ENCODE assay signal across 10 mouse cellular contexts in the genomic region with DNA sequence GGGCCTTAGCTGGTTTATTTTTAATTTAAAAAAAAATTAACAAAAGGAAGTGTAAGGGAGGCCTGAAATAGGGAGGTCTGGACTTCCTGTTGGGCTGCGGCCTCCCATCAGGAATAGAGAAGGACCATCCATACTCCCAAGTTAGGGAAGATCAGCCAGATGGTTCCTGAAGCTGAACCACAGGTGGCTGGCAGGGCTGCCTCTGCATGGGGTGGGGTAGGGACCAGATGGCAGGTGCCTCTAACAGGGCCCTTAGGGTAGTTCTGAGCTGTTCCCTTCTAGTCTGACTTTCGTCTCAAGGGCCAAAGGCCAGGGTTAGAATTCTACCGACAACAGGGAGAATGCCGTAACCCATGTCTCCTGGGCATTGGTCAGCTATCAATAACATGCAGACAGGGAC. TPM values are rescaled to one million over a fixed set of nuclear protein-coding genes. Genes with fewer than 3 reads are reported as not detected.
DNase-seq lines count a peak whose midpoint lies in the region; ATAC-seq and TF ChIP-seq lines count a peak whose summit lies in the region.
"Had no signal": no experiment of that assay in that cellular context is flagged by ENCODE, and none has a peak within 500 bp of the region (broad histone marks: within the 10 kb centered on the region; RNA-seq: fewer than 3 reads in every experiment).

No protein-coding gene starts in this region.

- no peak for TF ChIP-seq EP300 in heart, postnatal 0 days (IDR thresholded peaks at IDR 0.05; ENCODE audit: low read depth)

- TF ChIP-seq CTCF in heart, postnatal 0 days (IDR thresholded peaks at IDR 0.05; ENCODE audit: low read depth), result no peak

- H3K9ac ChIP-seq in kidney, embryonic 16.5 days (replicated peaks; ENCODE audit: low read length), result no peak overlapping the region
- 0 out of 2 replicates have a peak overlapping the region, but pooled peaks have one; percentile 5 for H3K9ac ChIP-seq in heart, postnatal 0 days (replicated peaks; ENCODE audit: low read depth, low read length)
- peak overlapping the region; percentile 11; the same call in 1 of the 2 replicates for H3K9ac ChIP-seq in midbrain, embryonic 16.5 days (ENCODE audit: low read depth, low read length)

- no peaks in the 10 kb centered on the region for H3K9me3 ChIP-seq in kidney, embryonic 16.5 days (ENCODE audit: low read length)
- no peaks in the 10 kb centered on the region for H3K9me3 ChIP-seq in heart, postnatal 0 days (replicated peaks; ENCODE audit: control insufficient read depth, low read length)
- H3K9me3 ChIP-seq in midbrain, embryonic 16.5 days (replicated peaks; ENCODE audit: control insufficient read depth, low read length, poor library complexity, severe bottlenecking), result no peaks in the 10 kb centered on the region

- WGBS in kidney, embryonic 16.5 days, result 79% methylated on average over 4 of the region's 4 CpGs
- 70% methylated on average over 4 of the region's 4 CpGs for WGBS in heart, postnatal 0 days
- WGBS in midbrain, embryonic 16.5 days, result 70% methylated on average over 4 of the region's 4 CpGs

- peaks cover 28% of the 10 kb centered on the region for H3K4me1 ChIP-seq in kidney, embryonic 16.5 days (ENCODE audit: insufficient read depth, low read length)
- peaks cover 26% of the 10 kb centered on the region for H3K4me1 ChIP-seq in heart, postnatal 0 days (ENCODE audit: control insufficient read depth, insufficient read depth)
- peaks cover 9% of the 10 kb centered on the region for H3K4me1 ChIP-seq in midbrain, embryonic 16.5 days (ENCODE audit: control insufficient read depth, insufficient read depth, low read length)

- H3K27me3 ChIP-seq in kidney, embryonic 16.5 days (ENCODE audit: insufficient read depth, low read length), result peaks cover 2% of the 10 kb centered on the region; the same call in 1 of the 2 replicates
- H3K27me3 ChIP-seq in heart, postnatal 0 days (ENCODE audit: control insufficient read depth, insufficient read depth, low read length), result no peaks in the 10 kb centered on the region
- peaks cover 10% of the 10 kb centered on the region for H3K27me3 ChIP-seq in midbrain, embryonic 16.5 days (ENCODE audit: control insufficient read depth, insufficient read depth, low read depth, low read length)
- H3K27me3 ChIP-seq: Patski had no signal

- H3K36me3 ChIP-seq in kidney, embryonic 16.5 days (ENCODE audit: insufficient read depth, low read length), result peaks cover 11% of the 10 kb centered on the region; the same call in 1 of the 2 replicates
- peaks cover 17% of the 10 kb centered on the region for H3K36me3 ChIP-seq in heart, postnatal 0 days (replicated peaks; ENCODE audit: control insufficient read depth, insufficient read depth, low read length)
- H3K36me3 ChIP-seq in midbrain, embryonic 16.5 days (ENCODE audit: control insufficient read depth, insufficient read depth, low read length), result no peaks in the 10 kb centered on the region

- no peak overlapping the region for H3K27ac ChIP-seq in kidney, embryonic 16.5 days (ENCODE audit: low read length)
- H3K27ac ChIP-seq in heart, postnatal 0 days (ENCODE audit: low read depth), result peak overlapping the region; percentile 43; the same call in 1 of the 2 replicates
- no peak overlapping the region for H3K27ac ChIP-seq in midbrain, embryonic 16.5 days (ENCODE audit: low read length)

- ATAC-seq in kidney, embryonic 16.5 days (ENCODE audit: low FRiP score, low TSS enrichment), result no peak
- ATAC-seq in heart, postnatal 0 days (ENCODE audit: insufficient read depth, low read depth), result no peak
- ATAC-seq in midbrain, embryonic 16.5 days, result no peak
- ATAC-seq: Patski had no signal

- H3K4me3 ChIP-seq in kidney, embryonic 16.5 days (ENCODE audit: low read length), result peak overlapping the region; percentile 62
- peak overlapping the region; percentile 43 for H3K4me3 ChIP-seq in heart, postnatal 0 days (ENCODE audit: low read depth, low read length)
- H3K4me3 ChIP-seq in midbrain, embryonic 16.5 days (ENCODE audit: low read depth, low read length), result peak overlapping the region; percentile 53

- DNase-seq in kidney, adult 8-10 months, result no peak
- peak; percentile 91 for DNase-seq in cerebellum, adult 8-10 months
- no peak for DNase-seq in heart, postnatal 0 days (ENCODE audit: low spot score)
- no peak for DNase-seq in layer of hippocampus, postnatal 36 days
- DNase-seq in embryo, embryonic 11 days, result no peak
- DNase-seq in frontal cortex, adult 2 months (ENCODE audit: extremely low spot score in 1 of 2, low spot score in 1 of 2), result no peak

- peak overlapping the region; percentile 73 for H3K4me2 ChIP-seq in kidney, embryonic 16.5 days (replicated peaks; ENCODE audit: low read depth, low read length)
- peak overlapping the region; percentile 54 for H3K4me2 ChIP-seq in heart, postnatal 0 days (ENCODE audit: low read depth, low read length)
- peak overlapping the region; percentile 86 for H3K4me2 ChIP-seq in midbrain, embryonic 16.5 days (ENCODE audit: low read length)

RNA-seq across cellular contexts. Expression of a gene that starts 1.2 kb away (rescaled TPM):
- polyA plus RNA-seq in kidney, embryonic 16.5 days (2015; fragmentation: Nextera tagmentation; extraction: Ambion mirVana), result 113 and 114 TPM in 2 replicates
- total RNA-seq in heart, postnatal 0 days (2014; rRNA removed; ENCODE audit: low replicate concordance), result 147 and 156 TPM in 2 replicates
- polyA plus RNA-seq in heart, postnatal 0 days (2015; fragmentation: Nextera tagmentation; extraction: Ambion mirVana), result 129 and 130 TPM in 2 replicates
- polyA plus RNA-seq in midbrain, embryonic 16.5 days (2015; fragmentation: Nextera tagmentation; extraction: Ambion mirVana), result 87.5 and 129 TPM in 2 replicates
- total RNA-seq in layer of hippocampus, postnatal 36 days (2021), result 100 to 1,000 TPM; 187 to 193 TPM
- polyA plus RNA-seq in frontal cortex, adult 2 months (2012; rRNA removed), result 344 and 400 TPM in 2 replicates

RNA-seq across cellular contexts. Expression of a gene that starts 11.0 kb away (rescaled TPM):
- polyA plus RNA-seq in kidney, embryonic 16.5 days (2015; fragmentation: Nextera tagmentation; extraction: Ambion mirVana), result 2.8 and 3.1 TPM in 2 replicates
- total RNA-seq in heart, postnatal 0 days (2014; rRNA removed; ENCODE audit: low replicate concordance), result 7.1 and 9.4 TPM in 2 replicates
- polyA plus RNA-seq in heart, postnatal 0 days (2015; fragmentation: Nextera tagmentation; extraction: Ambion mirVana), result 12.4 and 12.8 TPM in 2 replicates
- polyA plus RNA-seq in midbrain, embryonic 16.5 days (2015; fragmentation: Nextera tagmentation; extraction: Ambion mirVana), result 8.3 and 10.3 TPM in 2 replicates
- total RNA-seq in layer of hippocampus, postnatal 36 days (2021), result 10 to 100 TPM; 73.7 to 95.8 TPM
- polyA plus RNA-seq in frontal cortex, adult 2 months (2012; rRNA removed), result 147 and 157 TPM in 2 replicates
- polyA plus RNA-seq: erythroblast, embryonic 14.5 days had no signal

RNA-seq across cellular contexts. Expression of a gene that starts 24.8 kb away (rescaled TPM):
- 110 and 116 TPM in 2 replicates for polyA plus RNA-seq in kidney, embryonic 16.5 days (2015; fragmentation: Nextera tagmentation; extraction: Ambion mirVana)
- 74.5 and 94.2 TPM in 2 replicates for total RNA-seq in heart, postnatal 0 days (2014; rRNA removed; ENCODE audit: low replicate concordance)
- 86.3 and 104 TPM in 2 replicates for polyA plus RNA-seq in heart, postnatal 0 days (2015; fragmentation: Nextera tagmentation; extraction: Ambion mirVana)
- polyA plus RNA-seq in midbrain, embryonic 16.5 days (2015; fragmentation: Nextera tagmentation; extraction: Ambion mirVana), result 14.2 and 14.7 TPM in 2 replicates
- total RNA-seq in layer of hippocampus, postnatal 36 days (2021), result 10 to 100 TPM in 1 of 2 experiments, 1 to 10 TPM in 1; 7.0 to 11.8 TPM
- 6.8 and 7.2 TPM in 2 replicates for polyA plus RNA-seq in frontal cortex, adult 2 months (2012; rRNA removed)

RNA-seq across cellular contexts. Expression of a gene that starts 27.6 kb away (rescaled TPM):
- 0.32 and 0.56 TPM in 2 replicates for polyA plus RNA-seq in kidney, embryonic 16.5 days (2015; fragmentation: Nextera tagmentation; extraction: Ambion mirVana)
- 0.08 and 0.19 TPM in 2 replicates for total RNA-seq in heart, postnatal 0 days (2014; rRNA removed; ENCODE audit: low replicate concordance)
- 0.10 and 0.11 TPM in 2 replicates for polyA plus RNA-seq in heart, postnatal 0 days (2015; fragmentation: Nextera tagmentation; extraction: Ambion mirVana)
- polyA plus RNA-seq in midbrain, embryonic 16.5 days (2015; fragmentation: Nextera tagmentation; extraction: Ambion mirVana), result 1.7 and 3.9 TPM in 2 replicates
- total RNA-seq in layer of hippocampus, postnatal 36 days (2021), result 1 to 10 TPM; 1.4 to 2.5 TPM
- 3.1 TPM in 2 replicates for polyA plus RNA-seq in frontal cortex, adult 2 months (2012; rRNA removed)
- polyA plus RNA-seq: erythroblast, embryonic 14.5 days had no signal

Comparison
In these comparisons a context has a peak if more than half of its experiments do, and no peak if none do; other contexts are left out.
1. RNA of a gene that starts 11.0 kb away (polyA plus RNA-seq): 147 to 157 TPM in frontal cortex, adult 2 months; 12.4 to 12.8 TPM in heart, postnatal 0 days, 8.3 to 10.3 TPM in midbrain, embryonic 16.5 days and 2.8 to 3.1 TPM in kidney, embryonic 16.5 days; every median in the first group is over 10 times any median in the second.
2. Peak in every context shown above with its lines, with median percentiles within 50 percentile points of each other: H3K4me2 ChIP-seq and H3K4me3 ChIP-seq.